Mouse (Mus musculus) myocyte (in vitro differentiated cells): ENCODE measurements around the gene Atp8a1.

Source experiments
- TCF12 ChIP-seq: IDR thresholded peaks from one replicate; pipeline ENCODE4 v1.6.1; 2011; ENCODE audit warnings: mild to moderate bottlenecking, control low read depth; ENCODE audit not compliant: poor library complexity, insufficient read depth, severe bottlenecking
- TCF3 ChIP-seq: IDR thresholded peaks from one replicate; pipeline ENCODE4 v1.6.1; 2011; ENCODE audit warnings: low read depth, control low read depth; ENCODE audit not compliant: insufficient read length

DNA sequence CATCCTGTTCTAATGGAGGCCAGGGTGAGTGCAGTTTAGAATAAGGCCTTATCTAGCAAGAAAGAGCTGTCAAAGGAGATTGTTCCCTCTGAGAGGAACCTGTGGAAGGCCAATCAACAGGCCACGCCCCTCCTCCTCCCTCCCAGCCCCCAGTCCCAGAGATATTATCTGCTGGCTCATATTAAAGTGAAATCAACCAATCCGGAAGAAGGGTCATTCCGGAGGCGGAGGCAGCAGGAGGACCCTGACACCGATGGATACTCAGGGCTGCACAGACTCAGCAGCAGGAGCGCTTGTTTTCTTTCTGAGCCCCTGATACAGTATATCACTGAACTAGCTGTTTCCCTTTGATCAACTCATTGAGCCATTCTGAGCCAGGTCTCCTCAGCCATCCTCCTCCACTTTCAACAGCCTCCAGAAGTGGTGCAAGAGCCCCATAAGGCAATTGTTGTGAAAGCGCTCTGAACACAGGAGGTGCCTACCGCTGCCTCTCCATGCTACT is 2.0 kb downstream of the Atp8a1 start:
- TF ChIP-seq TCF12 (no peak), TCF3 (no peak)
